Mouse (Mus musculus) MEL (cell line): ENCODE measurements around the gene Crb1. TPM values are rescaled to one million over a fixed set of nuclear protein-coding genes. Genes with fewer than 3 reads are reported as not detected.

ENCODE experiments used
- DNase-seq: peaks from one replicate; pipeline ENCODE4 v3.0.0; 2011; ENCODE audit warnings: low read depth, low spot score
- H3K27ac ChIP-seq: 2 replicates; pipeline ENCODE4 v1.5.1; 2012; ENCODE audit warnings: low read depth, mild to moderate bottlenecking, control low read depth, low read length, moderate library complexity; ENCODE audit not compliant: control insufficient read depth
- H3K27me3 ChIP-seq, 2 experiments: fragments of 150-350 bp in 1 of 2; sonication (generic) in 1 of 2; 2 replicates each; pipeline ENCODE4 v1.6.1; 2012; ENCODE audit warnings: low read length in 2 of 2, mild to moderate bottlenecking in 2 of 2, improper control_type of control experiment in 1 of 2, moderate library complexity in 1 of 2; ENCODE audit not compliant: insufficient read depth in 2 of 2, control insufficient read depth in 1 of 2
- H3K36me3 ChIP-seq, 2 experiments: 2 replicates each; pipeline ENCODE4 v1.6.1; 2012 to 2014; ENCODE audit warnings: low read length in 2 of 2, improper control_type of control experiment in 1 of 2, inconsistent platforms in 1 of 2, mild to moderate bottlenecking in 1 of 2; ENCODE audit not compliant: insufficient read depth in 2 of 2, control insufficient read depth in 1 of 2
- H3K4me1 ChIP-seq, 2 experiments: fragments of 150-350 bp in 1 of 2; sonication (generic) in 1 of 2; 2 replicates each; pipeline ENCODE4 v1.6.1; 2012; ENCODE audit warnings: low read length in 2 of 2, improper control_type of control experiment in 1 of 2, mild to moderate bottlenecking in 1 of 2; ENCODE audit not compliant: insufficient read depth in 2 of 2, control insufficient read depth in 1 of 2
- H3K4me3 ChIP-seq, 2 experiments: fragments of 150-350 bp in 1 of 2; sonication (generic) in 1 of 2; 2 replicates each; pipeline ENCODE4 v1.5.1; 2012; ENCODE audit warnings: low read depth in 2 of 2, low read length in 2 of 2, mild to moderate bottlenecking in 2 of 2, moderate library complexity in 2 of 2, control low read depth in 1 of 2, improper control_type of control experiment in 1 of 2; ENCODE audit not compliant: control insufficient read depth in 1 of 2, insufficient read depth in 1 of 2
- H3K79me2 ChIP-seq: 2 replicates; pipeline ENCODE4 v1.6.1; 2012; ENCODE audit warnings: mild to moderate bottlenecking, low read length, moderate library complexity; ENCODE audit not compliant: control insufficient read depth, poor library complexity, insufficient read depth
- H3K9ac ChIP-seq: 2 replicates; pipeline ENCODE4 v1.6.1; 2012; ENCODE audit warnings: low read depth, mild to moderate bottlenecking, control low read depth, low read length, moderate library complexity; ENCODE audit not compliant: control insufficient read depth, poor library complexity, severe bottlenecking
- H3K9me3 ChIP-seq: fragments of 150-350 bp; sonication (generic); replicated peaks from 2 replicates; pipeline ENCODE4 v1.6.1; 2012; ENCODE audit warnings: mild to moderate bottlenecking, low read length, improper control_type of control experiment, moderate library complexity; ENCODE audit not compliant: insufficient read depth
- CHD1 ChIP-seq: IDR thresholded peaks from 2 replicates; pipeline ENCODE4 v1.6.1; 2012; ENCODE audit warnings: low read depth, mild to moderate bottlenecking, inconsistent platforms, low read length, improper control_type of control experiment
- CHD2 ChIP-seq: IDR thresholded peaks from 2 replicates; pipeline ENCODE4 v1.6.1; 2011; ENCODE audit warnings: low read length, improper control_type of control experiment
- CTCF ChIP-seq, 3 experiments: IDR thresholded peaks in 2 of 3; conservative IDR thresholded peaks in 1 of 3; 2 replicates each; pipeline ENCODE4 v1.5.1; 2011 to 2012; ENCODE audit warnings: low read length in 3 of 3, low read depth in 2 of 3, mild to moderate bottlenecking in 2 of 3, improper control_type of control experiment in 1 of 3, inconsistent platforms in 1 of 3, mixed read lengths in 1 of 3, moderate library complexity in 1 of 3; ENCODE audit not compliant: control insufficient read depth in 1 of 3, insufficient read depth in 1 of 3, poor library complexity in 1 of 3, severe bottlenecking in 1 of 3
- E2F4 ChIP-seq: IDR thresholded peaks from 2 replicates; pipeline ENCODE4 v1.6.1; 2011; ENCODE audit warnings: low read depth, low read length, improper control_type of control experiment, borderline replicate concordance
- ELF1 ChIP-seq: IDR thresholded peaks from 2 replicates; pipeline ENCODE4 v1.6.1; 2014; ENCODE audit warnings: low read depth, mild to moderate bottlenecking, inconsistent platforms, low read length, improper control_type of control experiment, moderate library complexity
- EP300 ChIP-seq, 2 experiments: IDR thresholded peaks; 2 replicates each; pipeline ENCODE4 v1.6.1; 2011; ENCODE audit warnings: improper control_type of control experiment in 2 of 2, low read length in 2 of 2, low read depth in 1 of 2, mild to moderate bottlenecking in 1 of 2
- ETS1 ChIP-seq: IDR thresholded peaks from 2 replicates; pipeline ENCODE4 v1.6.1; 2012; ENCODE audit warnings: low read depth, mild to moderate bottlenecking, inconsistent platforms, low read length, improper control_type of control experiment, moderate library complexity
- GABPA ChIP-seq: IDR thresholded peaks from 2 replicates; pipeline ENCODE4 v1.6.1; 2012; ENCODE audit warnings: low read depth, mild to moderate bottlenecking, inconsistent platforms, low read length, improper control_type of control experiment, moderate library complexity
- GATA1 ChIP-seq: IDR thresholded peaks from 2 replicates; pipeline ENCODE4 v1.6.1; 2011; ENCODE audit warnings: low read depth, low read length, improper control_type of control experiment
- HCFC1 ChIP-seq: IDR thresholded peaks from 2 replicates; pipeline ENCODE4 v1.6.1; 2012; ENCODE audit warnings: low read depth, mild to moderate bottlenecking, inconsistent platforms, low read length, improper control_type of control experiment, moderate library complexity
- JUND ChIP-seq: IDR thresholded peaks from 2 replicates; pipeline ENCODE4 v1.6.1; 2011; ENCODE audit warnings: low read depth, mild to moderate bottlenecking, improper control_type of control experiment, low read length
- KAT2A ChIP-seq: conservative IDR thresholded peaks from 2 replicates; pipeline ENCODE4 v1.6.1; 2012; ENCODE audit warnings: low read depth, low read length, improper control_type of control experiment, inconsistent platforms
- MAFK ChIP-seq: IDR thresholded peaks from 2 replicates; pipeline ENCODE4 v1.6.1; 2011; ENCODE audit warnings: low read depth, mild to moderate bottlenecking, low read length, improper control_type of control experiment, borderline replicate concordance
- MAX ChIP-seq: IDR thresholded peaks from 2 replicates; pipeline ENCODE4 v1.6.1; 2011; ENCODE audit warnings: low read length, improper control_type of control experiment
- MAZ ChIP-seq: IDR thresholded peaks from 2 replicates; pipeline ENCODE4 v1.6.1; 2012; ENCODE audit warnings: low read depth, mild to moderate bottlenecking, inconsistent platforms, low read length, improper control_type of control experiment
- MEF2A ChIP-seq: IDR thresholded peaks from 2 replicates; pipeline ENCODE4 v1.6.1; 2014; ENCODE audit warnings: low read depth, mild to moderate bottlenecking, inconsistent platforms, low read length, improper control_type of control experiment; ENCODE audit not compliant: poor library complexity, insufficient replicate concordance, severe bottlenecking; ENCODE audit errors: extremely low read depth
- MYC ChIP-seq: IDR thresholded peaks from 2 replicates; pipeline ENCODE4 v1.6.1; 2011; ENCODE audit warnings: low read depth, mild to moderate bottlenecking, low read length, improper control_type of control experiment, moderate library complexity
- POLR2A ChIP-seq, 2 experiments: IDR thresholded peaks; 2 replicates each; pipeline ENCODE4 v1.6.1; 2011 to 2012; ENCODE audit warnings: low read length in 2 of 2, mild to moderate bottlenecking in 2 of 2, control low read depth in 1 of 2, improper control_type of control experiment in 1 of 2, low read depth in 1 of 2, moderate library complexity in 1 of 2; ENCODE audit not compliant: control insufficient read depth in 1 of 2, insufficient read depth in 1 of 2, poor library complexity in 1 of 2
- POLR2AphosphoS2 ChIP-seq: IDR thresholded peaks from 2 replicates; pipeline ENCODE4 v1.6.1; 2011; ENCODE audit warnings: low read length, improper control_type of control experiment
- RAD21 ChIP-seq: IDR thresholded peaks from 2 replicates; pipeline ENCODE4 v1.6.1; 2011; ENCODE audit warnings: mild to moderate bottlenecking, low read depth, low read length, improper control_type of control experiment
- SIN3A ChIP-seq: IDR thresholded peaks from 2 replicates; pipeline ENCODE4 v1.6.1; 2012; ENCODE audit warnings: low read length, improper control_type of control experiment, inconsistent platforms
- SMC3 ChIP-seq: IDR thresholded peaks from 2 replicates; pipeline ENCODE4 v1.6.1; 2011; ENCODE audit warnings: low read depth, low read length, improper control_type of control experiment
- TBP ChIP-seq: IDR thresholded peaks from 2 replicates; pipeline ENCODE4 v1.8.0; 2011; ENCODE audit warnings: low read depth, low read length, improper control_type of control experiment
- USF1 ChIP-seq: IDR thresholded peaks from 2 replicates; pipeline ENCODE4 v1.6.1; 2014; ENCODE audit warnings: low read depth, mild to moderate bottlenecking, inconsistent platforms, low read length, improper control_type of control experiment, moderate library complexity
- ZC3H11A ChIP-seq: IDR thresholded peaks from 2 replicates; pipeline ENCODE4 v1.6.1; 2012; ENCODE audit warnings: low read depth, mild to moderate bottlenecking, inconsistent platforms, low read length, improper control_type of control experiment
- ZKSCAN1 ChIP-seq: IDR thresholded peaks from 2 replicates; pipeline ENCODE4 v1.6.1; 2012; ENCODE audit warnings: low read depth, mild to moderate bottlenecking, inconsistent platforms, low read length, improper control_type of control experiment, moderate library complexity
- ZMIZ1 ChIP-seq: IDR thresholded peaks from 2 replicates; pipeline ENCODE4 v1.6.1; 2012; ENCODE audit warnings: low read depth, mild to moderate bottlenecking, inconsistent platforms, low read length, improper control_type of control experiment, moderate library complexity
- ZNF384 ChIP-seq: IDR thresholded peaks from 2 replicates; pipeline ENCODE4 v1.6.1; 2012; ENCODE audit warnings: low read depth, mild to moderate bottlenecking, inconsistent platforms, low read length, improper control_type of control experiment
- polyA plus RNA-seq, 2 experiments: library from polyadenylated mRNA; stranded (reverse) in 1 of 2; unstranded in 1 of 2; fragments of >175 nt in 1 of 2; fragments of >200 nt in 1 of 2; gene quantifications; 2 replicates each; pipeline versions ENCODE4 v1.2.1 to v1.2.4; 2012; ENCODE audit warnings: low replicate concordance in 2 of 2, low read depth in 1 of 2; ENCODE audit not compliant: insufficient read length in 2 of 2, insufficient read depth in 1 of 2, missing spikeins in 1 of 2
- total RNA-seq: library from RNA; depleted of rRNA; stranded (reverse); fragments of 300-350 nt; gene quantifications from 2 replicates; pipeline ENCODE4 v1.2.3, GENCODE M21; 2012

Gene Crb1
- total and polyA plus RNA-seq, 3 experiments: not detected

GRCm38 (mm10) chr1:139174058-139174832 lies 202.7 kb downstream of the Crb1 start:
- H3K79me2 ChIP-seq: no peaks in the 10 kb centered on the region
- no peak overlapping the region for H3K4me3 ChIP-seq
- no peak overlapping the region for H3K9ac ChIP-seq
- no peaks in the 10 kb centered on the region for H3K4me1 ChIP-seq
- no peak for DNase-seq
- H3K36me3 ChIP-seq: no peaks in the 10 kb centered on the region
- H3K9me3 ChIP-seq: no peaks in the 10 kb centered on the region
- no peak overlapping the region for H3K27ac ChIP-seq
- TF ChIP-seq ELF1 (no peak), SMC3 (no peak), MEF2A (no peak), MAFK (no peak), POLR2AphosphoS2 (no peak), ZKSCAN1 (no peak), POLR2A (IDR thresholded peaks at IDR 0.05; ENCODE audit: control insufficient read depth in 1 of 2, insufficient read depth in 1 of 2, low read depth in 1 of 2, low read length in 2 of 2, poor library complexity in 1 of 2) (no peak), HCFC1 (no peak), JUND (no peak), ETS1 (no peak), MAX (no peak), TBP (no peak), SIN3A (no peak)
- H3K27me3 ChIP-seq: no peaks in the 10 kb centered on the region

GRCm38 (mm10) chr1:139162814-139163213 lies 214.1 kb downstream of the Crb1 start:
- no peak overlapping the region for H3K27ac ChIP-seq
- H3K79me2 ChIP-seq: no peaks in the 10 kb centered on the region
- TF ChIP-seq GATA1 (no peak), ZC3H11A (peak; percentile 44), CTCF (IDR thresholded peaks at IDR 0.05 in 2 of 3, conservative IDR thresholded peaks at IDR 0.05 in 1 of 3; ENCODE audit: control insufficient read depth in 1 of 3, insufficient read depth in 1 of 3, low read depth in 2 of 3, low read length in 3 of 3, poor library complexity in 1 of 3, severe bottlenecking in 1 of 3) (peak in 2 of 3 experiments; percentile 55 to 71; a peak in 4 of 6 replicates), ETS1 (no peak), GABPA (no peak), MEF2A (no peak), ZNF384 (no peak), USF1 (no peak), POLR2A (IDR thresholded peaks at IDR 0.05; ENCODE audit: control insufficient read depth in 1 of 2, insufficient read depth in 1 of 2, low read depth in 1 of 2, low read length in 2 of 2, poor library complexity in 1 of 2) (no peak), SMC3 (peak; percentile 75), MAZ (no peak), MAX (no peak), ELF1 (no peak), MYC (no peak), ZMIZ1 (no peak), RAD21 (peak; percentile 71), EP300 (IDR thresholded peaks at IDR 0.05; ENCODE audit: low read depth in 1 of 2, low read length in 2 of 2) (no peak), JUND (no peak), E2F4 (no peak), KAT2A (no peak), CHD1 (no peak), SIN3A (no peak), POLR2AphosphoS2 (no peak), CHD2 (no peak)
- no peaks in the 10 kb centered on the region for H3K9me3 ChIP-seq
- peak; percentile 74 for DNase-seq
- H3K9ac ChIP-seq: no peak overlapping the region
- H3K4me1 ChIP-seq: no peaks in the 10 kb centered on the region
- no peaks in the 10 kb centered on the region for H3K36me3 ChIP-seq
- no peak overlapping the region for H3K4me3 ChIP-seq
- H3K27me3 ChIP-seq: no peaks in the 10 kb centered on the region
